31 mouse cellular contexts compared by ENCODE assay signal in genomic region chr13:21304483-21305066, GRCm38 (mm10). TPM values are rescaled to one million over a fixed set of nuclear protein-coding genes. Genes with fewer than 3 reads are reported as not detected.
DNase-seq lines count a peak whose midpoint lies in the region; ATAC-seq lines count a peak whose summit lies in the region.
"Had no signal": no experiment of that assay in that cellular context is flagged by ENCODE, and none has a peak within 500 bp of the region (broad histone marks: within the 10 kb centered on the region; RNA-seq: fewer than 3 reads in every experiment).

No protein-coding gene starts in this region.

- peaks cover 10% of the 10 kb centered on the region; the same call in 1 of the 2 replicates for H3K4me1 ChIP-seq in kidney, embryonic 15.5 days
- H3K4me1 ChIP-seq: embryonic facial prominence, embryonic 13.5 days; forebrain, embryonic 12.5 days; forebrain, embryonic 15.5 days had no signal

- no peaks in the 10 kb centered on the region for H3K36me3 ChIP-seq in kidney, embryonic 15.5 days
- H3K36me3 ChIP-seq: embryonic facial prominence, embryonic 10.5 days; embryonic facial prominence, embryonic 13.5 days; forebrain, embryonic 12.5 days; forebrain, embryonic 15.5 days; G1E; heart, embryonic 10.5 days; heart, embryonic 13.5 days had no signal

- H3K4me2 ChIP-seq in kidney, embryonic 15.5 days = no peak overlapping the region
- H3K4me2 ChIP-seq: embryonic facial prominence, embryonic 13.5 days; forebrain, embryonic 12.5 days; forebrain, embryonic 15.5 days; heart, embryonic 13.5 days; hindbrain, embryonic 14.5 days had no signal

- WGBS in kidney, embryonic 15.5 days = 14% methylated on average over 3 of the region's 3 CpGs

- no peak overlapping the region for H3K4me3 ChIP-seq in kidney, embryonic 15.5 days (replicated peaks)
- H3K4me3 ChIP-seq: embryonic facial prominence, embryonic 10.5 days; embryonic facial prominence, embryonic 13.5 days; erythroblast, embryonic 14.5 days; forebrain, embryonic 12.5 days; forebrain, embryonic 15.5 days; heart, adult 2 months; heart, embryonic 10.5 days; heart, embryonic 13.5 days had no signal

- no peak overlapping the region for H3K9ac ChIP-seq in kidney, embryonic 15.5 days
- H3K9ac ChIP-seq: embryonic facial prominence, embryonic 13.5 days; forebrain, embryonic 12.5 days; forebrain, embryonic 15.5 days; heart, embryonic 13.5 days; hindbrain, embryonic 14.5 days had no signal

- no peak overlapping the region for H3K27ac ChIP-seq in kidney, embryonic 15.5 days
- H3K27ac ChIP-seq: embryonic facial prominence, embryonic 10.5 days; embryonic facial prominence, embryonic 13.5 days; forebrain, embryonic 12.5 days; forebrain, embryonic 15.5 days; heart, adult 2 months; heart, embryonic 10.5 days; heart, embryonic 13.5 days; hindbrain, embryonic 14.5 days; hindbrain, postnatal 0 days had no signal

- H3K27me3 ChIP-seq in kidney, embryonic 15.5 days = no peaks in the 10 kb centered on the region
- H3K27me3 ChIP-seq: CH12.LX; embryonic facial prominence, embryonic 13.5 days; forebrain, embryonic 12.5 days; forebrain, embryonic 15.5 days; heart, embryonic 13.5 days; Patski had no signal

- no peak for DNase-seq in kidney, postnatal 25 days
- peak; percentile 62 for DNase-seq in embryo, embryonic 10 days (ENCODE audit: low spot score)
- DNase-seq in embryo, embryonic 11 days = peak; percentile 18
- peak; percentile 13 for DNase-seq in yolk sac, embryonic 10.5 days (ENCODE audit: low spot score)
- no peak for DNase-seq in cerebellum, postnatal 10 days
- DNase-seq: adrenal gland, postnatal 10 days; adrenal gland, postnatal 36 days; B cell, adult 2 months; cerebellum, adult 18-20 months; cerebellum, adult 9-10 months; cerebellum, postnatal 25 days; gastrocnemius, postnatal 36 days; heart, adult 2 months; heart, postnatal 14 days; heart, postnatal 4 days had no signal

- peak; percentile 87 for ATAC-seq in kidney, embryonic 15.5 days (replicated peaks; ENCODE audit: low FRiP score)
- ATAC-seq in inflammation-experienced regulatory T-cells, adult 6 months = no peak
- ATAC-seq: forebrain, embryonic 15.5 days; hindbrain, postnatal 0 days; Patski had no signal

- H3K9me3 ChIP-seq in kidney, embryonic 15.5 days (replicated peaks) = no peaks in the 10 kb centered on the region
- H3K9me3 ChIP-seq: embryonic facial prominence, embryonic 10.5 days; embryonic facial prominence, embryonic 13.5 days; forebrain, embryonic 12.5 days; forebrain, embryonic 15.5 days; G1E; heart, embryonic 10.5 days; heart, embryonic 13.5 days had no signal

RNA-seq across cellular contexts. Expression of gene Gpx6, which starts 7.3 kb away (rescaled TPM):
- 5.2 and 6.1 TPM in 2 replicates for polyA plus RNA-seq in kidney, embryonic 15.5 days (2015; fragmentation: Nextera tagmentation; extraction: Ambion mirVana)
- polyA plus RNA-seq in inflammation-experienced regulatory T-cells, adult 6 months (2017; shearing (Covaris generic)) = not detected
- polyA plus RNA-seq: erythroblast, embryonic 14.5 days; forebrain, embryonic 12.5 days; forebrain, embryonic 15.5 days; G1E; heart, adult 2 months; heart, embryonic 10.5 days; heart, embryonic 13.5 days; Patski had no signal

RNA-seq across cellular contexts. Expression of gene Gpx5, which starts 12.0 kb away (rescaled TPM):
- polyA plus RNA-seq in kidney, embryonic 15.5 days (2015; fragmentation: Nextera tagmentation; extraction: Ambion mirVana) = not detected in 2 replicates
- not detected for polyA plus RNA-seq in inflammation-experienced regulatory T-cells, adult 6 months (2017; shearing (Covaris generic))
- polyA plus RNA-seq: embryonic facial prominence, embryonic 10.5 days; embryonic facial prominence, embryonic 13.5 days; erythroblast, embryonic 14.5 days; forebrain, embryonic 12.5 days; forebrain, embryonic 15.5 days; G1E; heart, adult 2 months; heart, embryonic 10.5 days; heart, embryonic 13.5 days; heart, embryonic 16.5 days; hindbrain, embryonic 11.5 days; hindbrain, embryonic 14.5 days; hindbrain, postnatal 0 days; Patski had no signal

RNA-seq across cellular contexts. Expression of gene Olfr1367, which starts 42.1 kb away (rescaled TPM):
- not detected in 2 replicates for polyA plus RNA-seq in kidney, embryonic 15.5 days (2015; fragmentation: Nextera tagmentation; extraction: Ambion mirVana)
- not detected for polyA plus RNA-seq in inflammation-experienced regulatory T-cells, adult 6 months (2017; shearing (Covaris generic))
- polyA plus RNA-seq: embryonic facial prominence, embryonic 10.5 days; embryonic facial prominence, embryonic 13.5 days; erythroblast, embryonic 14.5 days; forebrain, embryonic 12.5 days; forebrain, embryonic 15.5 days; G1E; heart, adult 2 months; heart, embryonic 10.5 days; heart, embryonic 13.5 days; heart, embryonic 16.5 days; hindbrain, embryonic 11.5 days; hindbrain, embryonic 14.5 days; hindbrain, postnatal 0 days; Patski had no signal

RNA-seq across cellular contexts. Expression of gene Zscan12, which starts 58.0 kb away (rescaled TPM):
- polyA plus RNA-seq in kidney, embryonic 15.5 days (2015; fragmentation: Nextera tagmentation; extraction: Ambion mirVana) = 12.4 and 12.7 TPM in 2 replicates
- polyA plus RNA-seq in inflammation-experienced regulatory T-cells, adult 6 months (2017; shearing (Covaris generic)) = 1 to 10 TPM; 3.9 to 9.2 (median 8.1) TPM

Comparison
In these comparisons a context has a peak if more than half of its experiments do, and no peak if none do; other contexts are left out.
1. DNase-seq: peak in embryo, embryonic 10 days (single experiment), embryo, embryonic 11 days (single experiment) and yolk sac, embryonic 10.5 days (single experiment); none in kidney, postnatal 25 days (0 of 2) and cerebellum, postnatal 10 days (0 of 2).